Mouse (Mus musculus) midbrain, embryonic 14.5 days (tissue): Measurements from ENCODE around the gene 1700069L16Rik. TPM values are rescaled to one million over a fixed set of nuclear protein-coding genes. Genes with fewer than 3 reads are reported as not detected.

ENCODE experiments used
- ATAC-seq: fragments of 200-750 bp; cut with Nextera tagmentation; 2 replicates; pipeline ENCODE4 v1.8.0; 2017; ENCODE audit warnings: moderate number of reproducible peaks, moderate library complexity; ENCODE audit not compliant: low FRiP score, low TSS enrichment
- DNase-seq: peaks from one replicate; pipeline ENCODE4 v3.0.0-alpha.2; 2015
- H3K27ac ChIP-seq: fragments of 300-500 bp; sonication (generic); replicated peaks from 2 replicates; pipeline ENCODE4 v1.5.1; 2014; ENCODE audit warnings: mild to moderate bottlenecking, low read depth, low read length, moderate library complexity
- H3K27me3 ChIP-seq: fragments of 300-500 bp; sonication (generic); 2 replicates; pipeline ENCODE4 v1.6.1; 2014; ENCODE audit warnings: low read length, control low read depth, mixed read lengths; ENCODE audit not compliant: control insufficient read depth, insufficient read depth
- H3K36me3 ChIP-seq: fragments of 300-500 bp; sonication (generic); 2 replicates; pipeline ENCODE4 v1.6.1; 2014; ENCODE audit warnings: low read length, control low read depth; ENCODE audit not compliant: control insufficient read depth, insufficient read depth
- H3K4me1 ChIP-seq: fragments of 300-500 bp; sonication (generic); 2 replicates; pipeline ENCODE4 v1.6.1; 2014; ENCODE audit warnings: mild to moderate bottlenecking, antibody characterized with exemption, low read length, control low read depth; ENCODE audit not compliant: control insufficient read depth, insufficient read depth
- H3K4me2 ChIP-seq: fragments of 300-500 bp; sonication (generic); 2 replicates; pipeline ENCODE4 v1.6.1; 2014; ENCODE audit warnings: mild to moderate bottlenecking, low read length, moderate library complexity
- H3K4me3 ChIP-seq: fragments of 300-500 bp; sonication (generic); replicated peaks from 2 replicates; pipeline ENCODE4 v1.5.1; 2014; ENCODE audit warnings: low read depth, low read length
- H3K9ac ChIP-seq: fragments of 300-500 bp; sonication (generic); replicated peaks from 2 replicates; pipeline ENCODE4 v1.6.1; 2014; ENCODE audit warnings: mild to moderate bottlenecking, low read length, moderate library complexity
- H3K9me3 ChIP-seq: fragments of 300-500 bp; sonication (generic); 2 replicates; pipeline ENCODE4 v1.6.1; 2016; ENCODE audit warnings: low read length, control low read depth, mixed read lengths; ENCODE audit not compliant: control insufficient read depth
- WGBS: fragments of 180-500 bp; shearing (Covaris S2); extraction: QIAGEN DNeasy Blood & Tissue Kit; methylation state at CpG from one replicate; pipeline ENCODE4 v1.1.7; 2014; 5-methylcytosine and 5-hydroxymethylcytosine counted together
- polyA plus RNA-seq: library from polyadenylated mRNA; unstranded; fragments of >200 nt; fragmentation: Nextera tagmentation; extraction: Ambion mirVana; gene quantifications from 2 replicates; pipeline ENCODE4 v1.2.1, GENCODE M21; 2014

The 1700069L16Rik gene
- polyA plus RNA-seq, 1 experiment from 2014 or later: not detected

DNA sequence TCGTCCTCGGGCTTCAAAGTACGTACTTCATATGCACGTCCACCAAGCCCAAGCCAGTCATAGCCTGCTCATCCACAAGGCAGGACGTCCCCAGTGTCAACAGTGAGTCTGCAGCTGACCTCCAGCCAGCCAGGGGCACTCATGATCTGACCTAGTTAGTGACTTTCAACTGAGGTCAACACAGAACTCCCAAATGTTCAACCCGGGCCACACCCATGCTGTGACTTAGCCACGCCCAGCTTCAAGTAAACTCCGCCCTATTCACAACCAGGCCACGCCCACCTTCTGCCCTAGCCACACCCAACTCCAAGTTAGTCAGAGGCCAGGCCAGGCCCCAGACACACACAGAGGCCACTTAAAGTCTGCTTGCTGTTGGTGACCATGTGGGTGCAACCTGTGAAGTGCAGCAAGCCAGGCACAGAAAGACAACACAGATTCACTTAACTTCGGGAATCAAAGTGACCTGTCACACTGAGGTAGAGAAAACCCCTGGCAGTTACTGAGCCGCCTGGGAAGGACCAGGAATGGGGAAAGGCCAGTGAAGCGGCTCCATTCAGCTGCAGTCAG, 59.9 kb downstream of the 1700069L16Rik start:
- Histone ChIP-seq H3K9ac (no peak overlapping the region), H3K36me3 (no peaks in the 10 kb centered on the region), H3K4me1 (no peaks in the 10 kb centered on the region), H3K27ac (no peak overlapping the region), H3K4me2 (no peak overlapping the region), H3K4me3 (no peak overlapping the region), H3K27me3 (no peaks in the 10 kb centered on the region), H3K9me3 (peaks cover 3% of the 10 kb centered on the region; the same call in 1 of the 2 replicates)
- DNase-seq: no peak
- no peak for ATAC-seq
- WGBS: 82% methylated on average over 12 of the region's 12 CpGs

DNA sequence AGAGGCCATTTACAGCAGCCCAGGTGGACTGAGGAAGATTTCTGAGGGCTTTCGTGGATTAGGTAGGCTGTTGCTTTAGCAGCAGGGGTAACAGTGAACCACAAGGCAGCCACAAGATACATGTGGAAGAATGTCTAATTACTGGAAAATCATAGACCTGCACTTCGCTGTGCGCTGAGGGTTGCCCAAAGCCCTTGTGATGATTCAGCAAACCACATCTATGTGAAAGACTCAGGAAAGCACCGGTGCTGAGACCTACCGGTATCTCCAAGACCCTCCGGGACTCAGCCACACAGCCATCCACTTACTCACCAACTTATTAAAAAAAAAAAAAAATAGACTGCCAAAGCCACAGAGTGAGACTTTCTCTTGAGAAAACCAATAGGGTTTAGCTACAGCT, 60.4 kb downstream of the 1700069L16Rik start:
- no peak overlapping the region for H3K27ac ChIP-seq
- DNase-seq (no peak), ATAC-seq (no peak)
- H3K27me3 ChIP-seq: no peaks in the 10 kb centered on the region
- no peak overlapping the region for H3K4me2 ChIP-seq
- H3K36me3 ChIP-seq: no peaks in the 10 kb centered on the region
- H3K4me1 ChIP-seq: no peaks in the 10 kb centered on the region
- H3K9me3 ChIP-seq: peaks cover 3% of the 10 kb centered on the region; the same call in 1 of the 2 replicates
- WGBS: 91% methylated on average over 6 of the region's 6 CpGs
- H3K9ac ChIP-seq: no peak overlapping the region
- H3K4me3 ChIP-seq: no peak overlapping the region

GRCm38 (mm10) chr5:113660872-113661271, 63.7 kb downstream of the 1700069L16Rik start:
- no peak for DNase-seq
- Histone ChIP-seq H3K36me3 (no peaks in the 10 kb centered on the region), H3K9ac (no peak overlapping the region), H3K27me3 (no peaks in the 10 kb centered on the region), H3K4me1 (no peaks in the 10 kb centered on the region), H3K4me2 (no peak overlapping the region), H3K27ac (no peak overlapping the region), H3K9me3 (peaks cover 3% of the 10 kb centered on the region; the same call in 1 of the 2 replicates), H3K4me3 (no peak overlapping the region)
- WGBS: 76% methylated on average over 10 of the region's 10 CpGs
- ATAC-seq: no peak

DNA sequence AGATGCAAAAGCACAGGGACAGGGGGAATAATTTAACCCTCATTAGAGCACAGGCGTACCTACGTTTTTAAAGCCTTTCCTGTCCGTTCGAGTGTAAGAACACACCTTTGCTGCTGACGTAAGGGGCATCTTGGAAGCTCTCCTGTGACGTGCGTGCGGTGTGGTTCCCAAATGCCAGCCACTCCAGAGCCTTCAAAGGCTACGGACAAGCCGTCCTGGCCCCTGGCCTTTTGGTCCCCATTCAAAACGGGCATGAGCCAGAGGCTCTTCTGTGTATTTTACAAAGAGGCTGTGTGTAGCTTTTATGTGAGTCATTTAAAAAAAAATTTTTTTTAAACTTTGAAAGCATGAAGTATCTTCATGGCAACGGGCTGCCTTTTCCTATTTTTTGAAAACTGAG, 69.8 kb downstream of the 1700069L16Rik start:
- Histone ChIP-seq H3K9me3 (no peaks in the 10 kb centered on the region), H3K4me1 (no peaks in the 10 kb centered on the region; the same call in 1 of the 2 replicates), H3K4me2 (no peak overlapping the region), H3K36me3 (no peaks in the 10 kb centered on the region), H3K27me3 (peaks cover 8% of the 10 kb centered on the region; the same call in 1 of the 2 replicates), H3K4me3 (no peak overlapping the region), H3K27ac (no peak overlapping the region), H3K9ac (no peak overlapping the region)
- ATAC-seq: no peak
- no peak for DNase-seq
- WGBS: 87% methylated on average over 12 of the region's 12 CpGs

DNA sequence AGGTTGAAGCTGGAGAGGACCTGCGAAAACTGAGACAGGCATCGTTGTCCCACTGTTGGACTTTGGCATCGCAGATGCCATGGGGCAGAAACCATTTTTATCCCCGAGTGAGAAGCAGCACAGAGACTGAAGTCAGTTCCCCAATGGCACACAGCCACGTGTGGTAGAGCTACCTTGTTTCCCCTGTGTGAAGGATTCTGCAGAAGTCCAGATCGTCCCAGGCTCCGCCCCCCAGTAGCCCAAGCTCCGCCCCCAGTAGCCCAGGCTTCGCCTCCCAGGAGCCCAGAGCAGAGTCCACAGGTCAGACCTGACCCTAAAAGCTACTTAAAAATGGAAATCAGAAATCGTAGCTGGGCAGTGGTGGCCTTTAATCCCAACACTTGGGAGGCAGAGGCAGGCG, 70.4 kb downstream of the 1700069L16Rik start:
- Histone ChIP-seq H3K4me3 (no peak overlapping the region), H3K9ac (no peak overlapping the region), H3K4me2 (no peak overlapping the region), H3K27me3 (peaks cover 8% of the 10 kb centered on the region; the same call in 1 of the 2 replicates), H3K36me3 (no peaks in the 10 kb centered on the region), H3K4me1 (no peaks in the 10 kb centered on the region; the same call in 1 of the 2 replicates), H3K27ac (no peak overlapping the region), H3K9me3 (no peaks in the 10 kb centered on the region)
- ATAC-seq (no peak), DNase-seq (no peak)
- 77% methylated on average over 11 of the region's 11 CpGs for WGBS

GRCm38 (mm10) chr5:113652215-113652614, 72.4 kb downstream of the 1700069L16Rik start:
- ATAC-seq: no peak
- Histone ChIP-seq H3K27me3 (peaks cover 8% of the 10 kb centered on the region; the same call in 1 of the 2 replicates), H3K36me3 (no peaks in the 10 kb centered on the region), H3K27ac (no peak overlapping the region), H3K4me3 (no peak overlapping the region), H3K9me3 (no peaks in the 10 kb centered on the region), H3K9ac (no peak overlapping the region), H3K4me1 (no peaks in the 10 kb centered on the region; the same call in 1 of the 2 replicates), H3K4me2 (no peak overlapping the region)
- 18% methylated on average over 5 of the region's 5 CpGs for WGBS
- DNase-seq: no peak

GRCm38 (mm10) chr5:113650035-113650865, 74.3 kb downstream of the 1700069L16Rik start, which contains the start of gene Cmklr1:
Cmklr1 (minus strand) TSS chr5:113650426.
- H3K4me1 ChIP-seq: no peaks in the 10 kb centered on the region; the same call in 1 of the 2 replicates
- no peak within 1 kb of the TSS for H3K27ac ChIP-seq
- ATAC-seq (no peak), DNase-seq (no peak)
- 0 out of 2 replicates have a peak within 1 kb of the TSS, but pooled peaks have one; percentile 2 for H3K4me3 ChIP-seq
- WGBS: 9% methylated on average over 30 of the region's 30 CpGs
- H3K9ac ChIP-seq: no peak within 1 kb of the TSS; the same call in 1 of the 2 replicates
- H3K36me3 ChIP-seq: no peaks in the 10 kb centered on the region
- peaks cover 8% of the 10 kb centered on the region; the same call in 1 of the 2 replicates for H3K27me3 ChIP-seq
- no peaks in the 10 kb centered on the region for H3K9me3 ChIP-seq
- H3K4me2 ChIP-seq: peak within 1 kb of the TSS; percentile 19; the same call in 1 of the 2 replicates

GRCm38 (mm10) chr5:113648647-113649211, 75.8 kb downstream of the 1700069L16Rik start:
- 88% methylated on average over 5 of the region's 5 CpGs for WGBS
- ATAC-seq: no peak

More at GRCm38 (mm10) chr5:113648647-113649211, 75.8 kb downstream of the 1700069L16Rik start:
- Histone ChIP-seq H3K4me1 (no peaks in the 10 kb centered on the region; the same call in 1 of the 2 replicates), H3K4me2 (no peak overlapping the region), H3K27me3 (peaks cover 8% of the 10 kb centered on the region; the same call in 1 of the 2 replicates), H3K9ac (no peak overlapping the region), H3K9me3 (no peaks in the 10 kb centered on the region), H3K36me3 (no peaks in the 10 kb centered on the region), H3K4me3 (no peak overlapping the region), H3K27ac (no peak overlapping the region)
- DNase-seq: no peak
